Mouse (Mus musculus): ENCODE measurements at regions not wholly inside any gene's neighbourhood (a gene's known extent, or its start where the extent isn't known, plus 50 kb on each side); places are given as distances from the start of the nearest gene placed in this dataset.
A peak's percentile ranks its signal among the peaks of the same experiment; 100 is the strongest.
"Not testable (repeated sequence)": the region's sequence is repeated elsewhere in the genome, so short reads cannot be mapped to it uniquely, and the experiment has no call there.

DNA sequence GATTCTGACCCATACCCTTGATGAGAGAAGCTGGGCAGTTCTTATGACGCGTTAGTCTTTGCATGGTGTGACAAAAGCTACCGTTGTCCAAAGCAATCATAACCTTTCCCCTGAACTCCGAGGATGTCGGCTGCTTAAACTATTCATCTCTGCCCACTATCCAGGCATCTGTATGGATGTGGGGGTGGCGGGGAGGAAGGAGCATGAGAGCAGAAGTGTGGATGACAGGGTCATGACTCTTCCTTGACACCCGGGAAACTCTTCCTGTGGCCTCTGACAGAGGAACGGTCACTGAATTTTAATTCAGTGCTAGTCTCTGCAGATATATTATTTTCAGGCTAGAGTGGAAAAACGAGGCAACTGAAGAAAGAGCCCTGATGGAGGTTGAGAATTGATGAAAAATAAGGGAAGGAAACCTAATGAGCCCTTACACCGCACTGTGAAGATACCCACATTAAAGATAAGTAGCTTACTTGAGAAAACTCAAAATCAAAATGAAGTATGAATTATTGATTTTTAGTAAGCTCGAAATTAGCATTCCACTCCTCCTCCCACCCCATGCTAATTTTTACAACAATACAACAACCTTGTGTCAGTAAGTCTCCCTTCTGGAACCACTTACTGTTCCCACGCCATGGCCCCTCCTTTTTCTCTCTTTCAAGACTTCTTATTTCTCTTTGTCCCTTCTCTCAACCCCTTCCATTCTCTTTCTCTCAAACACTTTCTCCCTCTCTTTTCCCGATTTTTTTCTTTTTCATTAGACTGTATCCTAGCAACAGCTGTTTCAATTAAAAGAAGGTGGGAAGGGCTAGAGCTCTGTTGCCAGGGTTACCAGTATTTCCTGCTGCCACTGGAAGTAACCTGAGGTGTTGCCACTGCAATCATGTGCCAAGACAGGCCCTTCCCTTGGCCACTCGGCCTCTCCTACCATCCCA lies 206.0 kb upstream of the Gap43 start:
- no peak for DNase-seq (ENCODE audit: low spot score)

DNA sequence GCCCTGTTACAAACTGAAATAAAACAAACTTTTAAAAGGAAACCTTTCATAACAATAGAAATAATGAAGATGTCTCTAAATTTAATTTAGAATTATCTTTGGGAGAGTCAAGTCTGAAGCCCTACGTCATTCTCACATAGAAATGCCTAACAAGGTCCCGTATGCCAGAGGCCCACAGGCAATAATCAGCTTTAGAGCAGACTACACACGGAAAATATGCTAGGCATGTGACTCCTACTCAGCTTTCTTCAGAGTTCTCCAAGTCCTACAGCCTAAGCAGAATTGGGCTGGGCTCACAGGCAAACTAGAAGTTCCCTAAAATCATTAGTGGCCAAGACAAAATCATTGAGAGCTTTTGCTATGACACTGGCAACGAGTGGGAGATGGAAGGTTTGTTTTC lies 176.9 kb upstream of the Gap43 start:
- DNase-seq (ENCODE audit: low spot score) = peak; percentile 6

DNA sequence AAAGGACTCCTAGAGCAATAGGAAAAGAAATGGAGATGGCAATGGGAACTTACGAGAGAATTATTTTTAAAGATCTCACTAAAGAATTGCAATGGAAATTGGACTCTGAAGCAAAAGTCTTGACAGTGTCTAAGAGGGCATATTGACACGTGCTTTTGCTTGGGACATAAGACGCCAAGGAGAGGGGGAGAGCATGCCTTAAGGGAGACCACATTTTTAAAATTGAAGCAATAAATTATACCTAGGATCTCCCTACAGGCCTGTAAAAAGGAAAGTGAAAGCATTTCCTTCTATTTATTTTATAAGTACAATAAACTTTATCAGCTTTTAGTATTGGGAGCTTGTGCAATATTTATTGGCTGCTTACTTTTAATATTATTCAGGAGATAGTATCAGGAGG lies 175.5 kb upstream of the Gap43 start:
- DNase-seq (ENCODE audit: low spot score) = no peak

DNA sequence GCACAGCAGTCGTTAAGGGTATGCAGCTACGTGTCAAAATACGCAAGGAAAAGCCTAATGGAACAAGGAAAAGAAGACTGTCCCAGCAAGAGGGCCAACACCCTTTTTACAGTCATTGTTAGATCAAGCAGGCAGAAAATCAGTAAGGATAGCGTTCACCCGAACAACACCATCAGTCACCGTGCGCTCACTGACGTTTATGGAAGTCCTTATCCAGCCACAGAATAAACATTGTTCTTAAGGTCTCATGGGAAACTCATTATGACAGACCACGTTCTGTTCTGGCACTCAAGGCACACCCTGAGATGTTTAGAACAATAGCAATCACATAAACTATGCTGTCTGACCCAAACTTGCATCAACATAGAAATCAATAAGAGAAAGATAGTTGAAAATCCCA lies 164.7 kb upstream of the Gap43 start:
- no peak for DNase-seq (ENCODE audit: low spot score)

DNA sequence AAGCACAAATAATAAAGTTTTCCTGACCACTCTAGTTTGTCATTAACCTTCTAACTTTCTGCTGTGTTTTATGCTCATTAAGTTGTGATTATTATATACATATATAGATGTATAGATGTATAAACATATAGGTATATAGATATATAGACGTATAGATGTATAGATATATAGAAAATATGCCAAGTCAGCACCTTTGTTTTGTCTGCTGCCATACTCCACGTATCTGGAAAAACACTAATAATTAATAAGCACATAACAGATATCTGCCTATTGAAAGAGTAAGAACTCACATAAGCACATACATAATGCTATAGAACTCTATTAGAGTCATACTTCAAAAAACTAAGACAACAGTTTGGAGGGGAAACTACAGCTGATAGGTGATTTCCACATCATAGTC lies 161.3 kb upstream of the Gap43 start:
- no peak for DNase-seq (ENCODE audit: low spot score)

DNA sequence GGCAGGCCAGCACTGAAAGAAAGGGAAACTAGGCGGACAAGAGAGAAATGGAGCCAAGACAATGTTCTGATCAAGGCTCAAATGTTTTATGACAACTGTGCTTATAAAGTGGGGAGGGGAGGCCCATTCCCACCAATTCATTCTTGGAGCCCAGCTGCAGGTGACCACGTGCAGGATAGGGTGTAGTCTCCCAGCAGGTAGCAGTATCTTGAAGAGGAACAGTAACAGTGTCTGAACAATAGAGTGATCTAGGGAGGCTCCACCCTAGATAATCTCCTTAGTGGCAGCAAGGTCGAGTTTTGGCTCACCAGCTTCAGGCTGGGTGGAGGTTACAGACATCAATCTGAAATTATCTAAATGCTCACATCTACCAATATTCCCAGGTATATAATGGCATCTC lies 160.7 kb upstream of the Gap43 start:
- DNase-seq (ENCODE audit: low spot score) = not testable (repeated sequence)

DNA sequence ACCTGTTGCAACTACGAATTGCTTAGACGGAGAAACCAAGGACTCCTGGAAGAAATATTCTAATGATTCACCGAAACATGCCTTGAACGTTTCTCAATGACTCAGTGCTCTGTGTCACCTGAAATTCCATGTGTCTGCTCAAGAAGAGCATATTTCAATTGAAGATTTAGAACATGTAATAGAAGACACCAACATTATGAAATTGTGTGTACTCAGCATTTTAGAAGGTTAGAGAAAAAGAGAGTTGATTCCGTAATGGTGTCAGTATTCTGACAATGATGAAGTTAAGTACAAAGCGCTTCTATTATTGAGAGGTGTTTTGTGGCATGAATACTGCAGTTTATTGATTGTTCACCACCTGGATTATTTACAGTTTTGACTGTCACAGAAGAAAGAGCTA lies 159.1 kb upstream of the Gap43 start:
- DNase-seq (ENCODE audit: low spot score) = no peak

DNA sequence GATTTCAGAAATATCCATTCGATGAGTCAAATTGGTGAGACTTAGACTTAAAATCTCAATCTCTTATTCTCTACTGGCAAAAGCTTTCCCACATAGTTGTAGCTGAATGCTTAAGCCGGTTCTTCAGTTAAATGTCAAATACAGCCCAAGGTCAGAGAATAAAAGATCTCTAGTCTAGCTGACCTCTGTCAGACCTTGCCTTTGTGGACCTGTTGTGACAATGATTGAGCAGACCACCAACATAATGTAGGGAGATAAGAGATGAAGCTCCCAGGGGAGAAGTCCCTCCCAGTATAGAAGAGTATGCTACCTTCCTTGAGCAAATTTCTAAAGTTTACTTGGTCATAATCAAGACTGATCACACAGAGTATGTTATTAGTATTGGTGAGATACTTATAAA lies 157.9 kb upstream of the Gap43 start:
- DNase-seq (ENCODE audit: low spot score) = no peak

DNA sequence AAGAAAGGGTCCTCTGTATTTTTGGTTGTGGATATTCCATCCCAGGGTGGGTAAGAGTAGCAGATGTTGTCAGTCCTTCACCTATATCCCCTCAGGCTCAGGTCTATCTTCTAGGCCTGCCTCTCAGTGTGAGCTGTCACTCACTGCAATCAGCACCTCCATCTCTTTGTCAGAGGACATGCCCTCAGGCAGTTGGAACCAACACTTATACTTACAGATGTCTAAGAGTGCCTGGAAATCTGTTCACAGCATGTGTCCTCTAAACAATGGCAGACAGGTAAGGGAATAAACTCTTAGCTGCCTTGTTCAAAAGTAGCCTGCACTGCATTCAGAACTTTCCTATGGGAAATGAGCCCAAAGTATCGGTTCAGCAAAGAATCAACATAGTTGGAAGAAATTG lies 153.1 kb upstream of the Gap43 start:
- no peak for DNase-seq (ENCODE audit: low spot score)

DNA sequence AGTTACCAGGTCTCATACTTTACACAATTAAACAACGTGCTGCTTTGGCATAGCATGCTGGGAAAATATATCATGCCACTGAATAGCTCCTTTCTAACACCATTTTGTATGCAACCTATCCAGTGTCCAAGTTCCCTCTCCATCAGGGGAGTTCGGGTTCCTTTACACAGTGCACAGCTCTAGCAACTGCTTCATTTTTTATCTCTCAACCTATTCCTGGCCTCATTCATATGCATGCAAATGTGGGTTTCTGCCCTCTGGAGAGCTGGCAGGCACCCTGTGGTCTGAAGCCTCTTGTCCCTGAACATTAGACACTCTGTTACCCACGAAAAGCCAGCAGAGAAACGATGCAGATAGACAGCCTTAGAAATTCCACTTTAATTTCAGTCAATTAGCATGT lies 148.3 kb upstream of the Gap43 start:
- no peak for DNase-seq (ENCODE audit: low spot score)

DNA sequence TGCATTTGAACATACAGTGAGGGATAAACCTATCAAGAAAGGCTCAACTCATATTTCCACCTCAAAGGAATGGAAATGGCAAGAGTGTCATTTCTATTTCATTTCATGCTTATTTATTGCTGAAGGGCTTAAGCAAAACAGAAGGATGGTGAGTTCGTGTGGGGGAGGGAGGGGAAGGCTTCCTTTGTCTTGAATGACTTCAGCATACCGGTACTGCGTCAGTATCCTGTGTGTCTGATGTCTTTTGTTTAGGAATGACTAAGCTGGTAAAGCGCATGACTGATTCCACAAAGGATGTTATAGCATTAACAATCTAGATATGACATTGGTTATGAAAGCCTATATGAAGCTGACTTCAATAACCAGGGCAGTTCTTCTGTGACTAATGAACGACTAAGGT lies 139.5 kb upstream of the Gap43 start:
- DNase-seq (ENCODE audit: low spot score) = no peak

DNA sequence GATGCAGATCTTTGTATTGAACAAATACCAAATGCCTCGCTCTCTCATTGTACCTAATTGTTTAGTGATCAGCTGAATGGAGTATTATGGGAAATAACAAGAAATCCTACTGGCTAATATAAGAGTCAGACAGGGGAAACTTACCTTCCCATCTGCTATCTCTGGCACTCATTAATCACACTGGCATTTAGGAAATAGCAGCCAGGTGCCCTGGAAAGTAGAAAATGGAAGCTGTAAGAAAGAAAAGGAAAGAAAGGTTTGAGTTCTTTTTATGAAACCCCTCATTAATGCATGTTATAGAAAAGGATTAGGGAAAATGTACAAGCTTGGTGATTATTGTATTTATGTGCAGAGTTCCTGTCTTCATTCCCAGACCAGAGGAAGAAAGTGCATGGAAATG lies 126.5 kb upstream of the Gap43 start:
- no peak for DNase-seq (ENCODE audit: low spot score)

DNA sequence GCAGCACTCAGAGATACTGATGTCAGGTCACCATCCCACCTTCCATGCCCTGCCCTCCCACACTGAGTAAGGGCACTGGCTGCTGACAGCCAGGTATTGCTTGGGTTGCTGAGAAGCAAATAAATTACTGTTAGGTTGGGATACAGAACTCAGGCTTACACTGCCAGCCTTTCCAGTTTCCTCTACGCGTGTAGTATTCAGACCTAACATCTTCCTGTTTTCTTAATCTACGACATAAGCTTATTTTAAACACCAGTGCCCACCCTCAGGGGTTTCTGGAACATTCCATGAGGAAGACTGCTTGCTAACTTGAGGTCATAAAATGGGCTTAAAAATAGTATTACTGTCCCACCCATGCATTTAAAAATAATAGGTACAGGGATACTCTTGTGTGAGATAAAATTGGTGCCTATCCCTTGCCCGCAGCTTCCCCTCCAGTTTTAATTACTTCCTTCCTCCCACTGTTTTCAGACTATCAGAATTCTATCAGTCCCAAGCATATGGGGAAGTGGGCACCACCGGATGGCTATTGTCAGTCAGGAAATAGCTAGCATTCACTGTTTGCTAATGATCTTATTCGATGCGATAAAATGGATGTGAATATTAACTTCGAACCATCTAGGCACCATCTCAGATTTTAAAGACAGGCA lies 116.0 kb upstream of the Gap43 start:
- DNase-seq (ENCODE audit: low spot score) = no peak

DNA sequence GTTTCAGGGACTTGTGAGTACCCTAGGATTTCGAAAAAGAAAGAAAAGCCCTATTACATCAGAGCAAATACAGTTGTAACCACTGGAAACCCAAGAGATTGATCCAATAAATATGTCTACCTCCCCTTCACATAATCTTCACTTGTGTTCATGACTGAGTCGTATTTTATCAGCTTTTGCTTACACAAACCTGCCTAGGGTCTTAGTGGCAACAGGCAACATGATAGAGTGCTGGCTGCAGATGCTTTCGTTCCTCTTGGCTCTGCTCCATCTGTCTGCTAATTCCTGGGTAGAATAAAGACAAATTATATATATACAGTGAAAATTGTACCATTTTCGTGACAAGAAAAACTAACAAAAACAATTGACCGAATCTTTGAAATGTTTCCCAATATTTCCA lies 112.9 kb upstream of the Gap43 start:
- no peak for DNase-seq (ENCODE audit: low spot score)

DNA sequence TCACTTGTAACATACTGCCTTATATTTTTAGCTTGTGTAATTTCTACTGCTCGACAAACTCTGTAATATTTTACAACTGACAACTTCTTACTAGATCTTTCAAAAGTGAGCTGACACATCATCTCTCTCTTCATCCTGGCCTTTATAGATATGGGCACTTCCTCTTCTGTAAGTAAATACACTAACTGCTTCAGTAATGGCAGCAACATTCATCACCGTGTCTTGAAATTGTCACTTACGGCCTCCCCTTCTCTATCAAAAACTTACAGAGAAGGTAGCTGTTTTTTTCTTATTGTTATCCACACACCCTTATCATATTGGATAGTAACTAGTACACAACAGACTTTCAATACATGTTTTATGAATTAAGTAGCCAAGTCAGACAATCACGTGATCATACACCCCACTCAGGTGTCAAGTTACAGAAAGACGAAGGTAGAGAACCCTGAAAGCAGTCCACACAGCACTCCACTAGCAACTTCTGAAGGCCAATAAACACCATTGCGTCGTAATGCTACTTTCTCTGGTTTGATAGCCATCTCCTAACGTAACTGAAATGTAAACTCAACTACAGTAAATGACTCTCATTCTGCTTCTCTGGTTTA lies 109.5 kb upstream of the Gap43 start:
- DNase-seq (ENCODE audit: low spot score) = no peak

DNA sequence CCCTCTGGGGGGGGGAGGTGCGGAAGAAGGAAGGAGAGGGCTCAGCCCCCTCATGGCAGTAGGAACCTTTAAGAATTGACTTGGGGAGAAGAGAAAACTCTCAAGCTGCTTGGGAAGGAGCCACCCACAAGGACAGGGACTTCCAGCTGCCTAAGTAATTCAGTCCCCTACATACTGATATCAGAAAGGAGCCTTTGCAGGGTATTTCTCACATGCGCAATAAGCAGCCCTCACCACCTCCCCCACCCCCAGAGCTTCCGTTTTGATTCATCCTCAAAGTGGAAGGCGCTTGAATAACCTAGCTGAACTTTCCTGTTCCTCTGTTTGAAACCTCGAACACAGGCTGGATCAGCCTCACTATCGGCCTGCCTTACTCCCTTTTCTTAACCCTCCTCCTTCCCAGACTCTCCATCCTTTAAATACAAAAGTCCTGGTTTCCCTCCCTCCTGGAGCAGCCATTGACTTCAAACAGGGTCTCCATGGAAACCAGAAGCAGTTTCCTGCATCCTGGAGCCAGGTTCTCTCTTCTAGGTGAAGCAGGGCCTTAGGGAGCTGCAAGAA lies 104.5 kb upstream of the Gap43 start:
- DNase-seq (ENCODE audit: low spot score) = no peak

DNA sequence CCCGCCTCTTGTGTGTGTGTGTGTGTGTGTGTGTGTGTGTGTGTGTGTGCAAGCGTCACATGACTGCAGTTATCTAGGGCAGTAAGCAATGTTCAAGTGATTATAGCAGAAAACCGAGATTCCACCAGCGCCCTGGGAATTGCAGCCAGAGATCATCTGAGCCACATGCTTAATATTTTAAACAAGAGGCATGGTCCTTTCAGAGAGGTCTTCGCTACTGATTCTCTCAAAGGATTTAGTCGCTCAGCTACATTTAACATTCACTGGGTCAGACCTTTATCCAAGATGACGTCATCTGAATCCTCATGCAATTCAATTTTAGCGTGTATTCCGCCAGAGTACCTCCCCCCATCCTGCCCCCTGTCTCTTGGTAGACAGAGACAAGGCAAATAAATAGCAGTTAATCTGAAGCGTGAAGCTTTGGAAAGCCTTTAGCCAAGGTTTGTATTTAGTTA lies 104.0 kb upstream of the Gap43 start:
- peak; percentile 3 for DNase-seq (ENCODE audit: low spot score)

DNA sequence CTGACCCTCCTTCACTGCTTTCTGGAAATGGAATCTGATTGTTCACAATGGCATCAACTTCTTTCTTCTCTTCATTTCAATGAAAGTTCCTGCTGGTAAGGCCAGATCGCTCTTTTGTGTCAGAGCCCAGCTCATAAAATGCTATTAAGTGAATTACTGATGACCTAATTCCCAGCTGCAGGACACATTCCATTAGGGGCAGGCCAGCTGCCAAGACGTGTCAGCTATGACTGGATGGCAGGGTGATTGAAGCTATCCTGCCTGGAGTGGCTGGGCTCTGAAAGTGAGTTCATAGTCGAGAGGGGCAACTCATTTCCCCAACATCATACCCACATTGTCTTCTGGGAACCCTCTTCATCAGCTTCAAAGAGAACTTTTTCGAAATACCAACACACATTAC lies 100.4 kb upstream of the Gap43 start:
- DNase-seq (ENCODE audit: low spot score) = peak; percentile 19

DNA sequence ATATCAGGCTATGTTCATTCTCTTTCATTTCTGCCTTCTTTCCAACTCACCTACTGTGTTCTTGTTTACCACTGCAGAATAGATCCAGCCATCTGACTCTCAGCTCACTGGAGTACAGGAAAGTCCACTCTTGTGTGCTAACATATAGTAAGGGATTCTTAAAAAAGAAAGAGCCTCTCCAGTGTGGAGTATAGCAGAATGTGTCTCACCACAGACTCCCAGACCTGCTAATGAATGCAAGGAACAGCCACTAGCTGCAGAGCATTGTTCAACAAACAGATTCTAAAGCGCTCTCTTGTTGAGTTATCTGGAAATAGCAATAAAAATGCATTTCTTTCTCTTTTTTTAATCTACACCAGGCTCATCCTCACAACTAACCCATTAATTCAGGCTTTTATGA lies 91.1 kb upstream of the Gap43 start:
- no peak for DNase-seq (ENCODE audit: low spot score)

DNA sequence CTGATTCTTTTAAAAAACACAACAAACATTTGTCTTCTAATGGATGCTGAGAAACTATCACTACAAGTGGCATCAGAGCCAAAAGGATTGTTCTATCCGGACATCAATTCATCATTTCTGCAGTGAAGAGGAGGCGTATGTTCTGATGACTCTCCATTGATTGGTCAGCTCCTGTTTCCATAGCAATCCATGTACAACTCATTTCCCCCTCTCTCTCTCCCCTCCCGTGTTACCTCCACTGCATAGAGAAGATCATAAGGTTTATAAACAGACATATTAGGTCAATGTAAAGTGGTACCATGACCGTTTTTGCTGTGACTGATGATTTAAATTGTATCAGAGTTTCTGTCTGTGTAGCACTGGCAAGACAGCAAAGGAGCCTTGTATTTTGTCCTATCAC lies 76.2 kb upstream of the Gap43 start:
- no peak for DNase-seq (ENCODE audit: low spot score)

DNA sequence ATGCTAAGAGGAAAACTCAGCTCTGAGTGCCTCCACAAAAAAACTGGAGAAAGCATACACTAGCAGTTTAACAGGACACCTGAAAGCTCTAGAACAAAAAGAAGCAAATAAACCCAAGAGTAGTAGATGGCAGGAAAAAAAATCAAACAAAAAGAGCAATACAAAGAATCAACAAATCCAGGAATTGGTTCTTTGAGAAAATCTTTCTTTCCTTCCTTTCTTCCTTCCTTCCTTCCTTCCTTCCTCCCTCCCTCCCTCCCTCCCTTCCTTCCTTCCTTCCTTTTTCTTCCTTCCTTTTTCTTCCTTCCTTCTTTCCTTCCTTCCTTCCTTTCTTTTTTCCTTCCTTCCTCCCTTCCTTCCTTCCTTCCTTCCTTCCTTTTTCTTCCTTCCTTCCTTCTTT lies 71.6 kb upstream of the Gap43 start:
- DNase-seq (ENCODE audit: low spot score) = not testable (repeated sequence)

DNA sequence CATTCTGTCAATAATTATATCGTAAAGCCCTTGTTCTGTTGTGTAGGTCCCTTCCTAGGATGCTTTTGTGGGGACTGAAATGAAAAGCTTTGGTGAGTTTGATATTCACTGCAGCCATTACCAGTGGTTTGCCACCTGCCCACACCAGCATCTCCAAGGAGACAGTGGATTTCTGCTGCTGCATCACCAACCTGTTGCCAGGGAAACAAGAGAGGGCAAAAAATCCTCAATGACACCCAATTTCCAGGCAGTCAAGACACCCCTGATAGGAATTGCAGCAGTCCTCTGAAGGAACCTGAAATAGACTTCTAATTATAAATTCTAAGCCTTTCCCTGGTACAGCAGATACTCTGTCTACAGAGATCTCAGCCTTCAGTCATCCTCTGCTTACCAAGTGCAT lies 56.1 kb upstream of the Gap43 start:
- no peak for DNase-seq (ENCODE audit: low spot score)

All from gastrocnemius, adult 18-20 months (tissue).